Mouse (Mus musculus): ENCODE data around the gene Tagln2.

DNA sequence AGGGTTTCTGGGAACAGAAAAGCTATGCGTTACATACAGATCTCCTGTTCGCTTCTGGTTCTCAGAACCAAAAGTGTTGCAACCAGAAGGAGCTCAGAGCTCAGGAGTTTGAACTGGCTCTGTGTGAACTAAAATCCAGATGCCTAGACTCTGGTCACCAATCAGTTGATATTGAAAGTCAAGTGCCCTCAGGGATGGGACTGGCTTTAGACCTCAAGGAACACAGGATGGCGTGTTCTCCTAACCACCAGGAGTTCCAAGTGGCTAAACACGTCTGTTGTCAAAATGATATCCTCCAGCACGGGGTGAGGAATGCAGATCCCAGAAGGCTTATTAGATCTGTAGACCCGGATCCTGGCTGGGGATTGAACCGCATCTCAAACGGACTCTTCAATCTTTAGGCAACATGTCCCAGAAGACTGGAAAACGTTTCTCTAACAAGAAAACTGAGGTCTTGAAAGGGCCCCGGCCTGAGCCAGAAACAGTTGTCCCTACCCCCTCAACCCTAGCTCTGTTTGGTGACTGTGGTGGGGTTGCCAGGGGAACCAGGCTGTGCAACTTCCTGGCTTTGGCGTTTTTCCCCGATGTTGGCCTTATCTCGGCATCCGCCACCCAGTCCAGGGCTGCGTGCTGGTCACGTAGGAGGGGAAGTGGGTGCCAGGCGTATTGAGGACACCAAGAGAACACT, 13.8 kb downstream of the Tagln2 start:
- TF ChIP-seq CTCF (IDR thresholded peaks at IDR 0.05; ENCODE audit: extremely low read depth, insufficient read depth, low read length) (no peak), POLR2A (IDR thresholded peaks at IDR 0.05; ENCODE audit: extremely low read depth, insufficient read depth, low read length) (no peak)

Measured in cortical plate, adult 2 months (tissue).